Mouse (Mus musculus) heart, adult 11 months (tissue): ENCODE results near the gene Olfr891.
"Not testable (repeated sequence)": the region's sequence is repeated elsewhere in the genome, so short reads cannot be mapped to it uniquely, and the experiment has no call there.

Experiments used
- DNase-seq: peaks from one replicate; pipeline ENCODE4 v3.0.0; 2022

Gene Olfr891

DNA sequence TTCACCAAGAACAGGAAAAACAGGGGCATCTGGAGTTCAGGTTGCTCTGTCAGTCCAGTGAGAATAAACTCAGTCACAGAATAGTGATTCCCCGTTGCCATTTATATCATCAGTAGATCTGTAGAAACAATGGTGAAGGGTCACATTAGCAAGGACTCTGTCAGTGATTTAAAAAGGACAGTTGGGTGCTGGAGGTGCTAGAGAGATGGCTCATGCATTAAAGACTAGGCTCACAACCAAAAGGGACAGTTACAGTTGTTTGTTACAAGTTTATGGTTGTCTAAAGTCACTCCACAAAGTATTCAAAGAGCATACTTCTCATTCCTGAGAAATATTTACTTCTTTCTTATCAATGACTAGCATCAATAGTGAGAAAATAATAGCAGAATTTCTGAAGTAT is at the start of gene Olfr891:
TSS of gene Olfr891 (minus strand) at position 101 of the 400 bp plus-strand sequence.
- no peak for DNase-seq

DNA sequence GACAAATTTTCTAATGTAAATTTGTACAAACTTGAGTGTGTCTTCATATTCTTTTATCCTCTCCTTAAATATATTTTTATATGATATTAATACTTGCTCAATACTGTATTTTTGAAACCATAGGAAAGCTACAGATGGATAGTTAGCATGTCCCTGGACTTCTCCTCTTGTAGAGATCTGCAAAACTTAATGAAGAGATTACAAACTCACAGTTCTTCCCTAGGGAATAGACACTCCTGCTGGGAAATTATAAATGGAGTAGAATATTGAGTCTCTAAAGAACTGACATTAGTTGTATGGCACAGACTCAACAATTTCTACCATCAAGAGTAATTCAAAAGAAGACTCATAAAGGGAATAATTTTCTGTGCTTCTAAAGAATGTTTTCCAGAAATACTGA is 37.1 kb upstream of the Olfr891 start, which contains the start of gene Olfr894:
TSS of gene Olfr894 (plus strand) at position 301 of the 400 bp plus-strand sequence.
- no peak for DNase-seq

DNA sequence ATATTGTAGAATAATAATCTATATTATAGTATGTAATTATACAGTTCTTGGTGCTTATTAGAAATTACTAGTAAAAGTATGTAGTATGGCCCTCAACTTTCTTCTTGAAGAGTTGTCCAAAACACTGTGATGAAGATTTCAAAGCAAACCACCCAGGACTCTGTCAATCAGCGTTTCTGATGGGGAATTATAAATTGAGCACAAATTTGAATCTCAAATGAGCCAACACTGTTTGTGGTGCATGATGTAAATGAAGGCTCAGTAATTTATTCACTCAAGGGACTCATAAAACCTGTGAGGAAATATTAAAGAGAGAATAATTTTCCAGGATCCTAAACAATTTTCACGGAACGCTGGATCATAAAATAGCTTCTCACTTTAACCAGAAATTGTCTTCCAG is 27.4 kb upstream of the Olfr891 start, which contains the start of gene Olfr893:
TSS of gene Olfr893 (plus strand) at position 301 of the 400 bp plus-strand sequence.
- DNase-seq: no peak

DNA sequence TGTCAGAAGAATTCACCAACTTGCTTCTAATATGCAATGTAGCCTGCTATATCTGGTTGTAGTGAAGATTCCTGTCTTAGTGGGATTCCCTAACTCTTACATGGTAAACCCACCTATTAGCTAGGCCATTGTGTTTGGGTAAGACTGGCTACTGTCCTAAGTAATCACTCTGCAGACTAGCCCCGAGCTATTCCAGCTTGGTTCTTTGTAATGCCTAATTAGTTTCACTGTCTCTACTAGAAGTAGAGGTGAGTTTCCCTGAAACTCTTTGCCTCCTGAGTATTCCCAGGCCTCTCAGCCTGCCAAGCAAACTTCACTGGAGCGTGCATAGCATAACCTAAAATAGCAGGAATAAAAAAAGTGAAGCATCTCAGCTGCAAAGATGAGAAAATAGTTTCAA is 12.3 kb downstream of the Olfr891 start:
- not testable (repeated sequence) for DNase-seq

DNA sequence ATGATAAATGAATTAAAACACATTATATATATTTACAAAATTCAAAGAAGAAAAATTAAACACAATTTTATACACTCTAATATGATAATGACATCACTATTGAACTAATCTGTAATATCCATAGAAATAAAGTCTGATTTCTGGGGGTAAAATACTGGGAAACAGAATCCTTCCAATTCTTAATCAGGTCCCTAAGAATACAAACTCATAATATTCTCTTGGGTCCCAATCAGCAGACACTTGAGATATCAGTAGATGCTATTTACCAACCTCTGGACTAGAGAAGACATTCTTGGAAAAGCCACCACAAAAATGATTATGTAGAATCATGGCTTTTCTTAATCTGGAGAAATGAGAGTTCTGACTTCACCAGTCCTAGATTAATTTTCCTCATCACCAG is 38.4 kb downstream of the Olfr891 start, which contains the start of gene Olfr890:
TSS of gene Olfr890 (plus strand) at position 301 of the 400 bp plus-strand sequence.
- DNase-seq: no peak
